In genomic region chr5:72139619-72140018, GRCm38 (mm10) we compare ENCODE assay signal across 27 mouse cellular contexts. TPM values are rescaled to one million over a fixed set of nuclear protein-coding genes. Genes with fewer than 3 reads are reported as not detected.
DNase-seq lines count a peak whose midpoint lies in the region; ATAC-seq and TF ChIP-seq lines count a peak whose summit lies in the region.
"Had no signal": no experiment of that assay in that cellular context is flagged by ENCODE, and none has a peak within 500 bp of the region (broad histone marks: within the 10 kb centered on the region; RNA-seq: fewer than 3 reads in every experiment).

No protein-coding gene starts in this region.

- 48% methylated on average over 1 of the region's 1 CpGs for WGBS in forebrain, embryonic 15.5 days
- 70% methylated on average over 1 of the region's 1 CpGs for WGBS in forebrain, embryonic 13.5 days
- WGBS in hindbrain, embryonic 16.5 days: 62% methylated on average over 1 of the region's 1 CpGs
- WGBS in hindbrain, embryonic 12.5 days: 90% methylated on average over 1 of the region's 1 CpGs
- 64% methylated on average over 1 of the region's 1 CpGs for WGBS in midbrain, postnatal 0 days
- 65% methylated on average over 1 of the region's 1 CpGs for WGBS in midbrain, embryonic 13.5 days

- no peak overlapping the region for H3K4me2 ChIP-seq in forebrain, embryonic 15.5 days (replicated peaks)
- no peak overlapping the region for H3K4me2 ChIP-seq in forebrain, embryonic 13.5 days
- H3K4me2 ChIP-seq in hindbrain, embryonic 16.5 days (ENCODE audit: low read length): no peak overlapping the region
- H3K4me2 ChIP-seq in hindbrain, embryonic 12.5 days (replicated peaks): no peak overlapping the region
- H3K4me2 ChIP-seq in midbrain, postnatal 0 days (ENCODE audit: low read depth, low read length, poor library complexity, severe bottlenecking): no peak overlapping the region
- H3K4me2 ChIP-seq in midbrain, embryonic 13.5 days (replicated peaks): no peak overlapping the region
- H3K4me2 ChIP-seq: embryonic facial prominence, embryonic 13.5 days; heart, embryonic 11.5 days; hindbrain, embryonic 14.5 days; intestine, embryonic 15.5 days had no signal

- no peak overlapping the region for H3K4me3 ChIP-seq in forebrain, embryonic 15.5 days
- no peak overlapping the region for H3K4me3 ChIP-seq in forebrain, embryonic 13.5 days
- no peak overlapping the region for H3K4me3 ChIP-seq in hindbrain, embryonic 16.5 days (ENCODE audit: low read length)
- no peak overlapping the region for H3K4me3 ChIP-seq in hindbrain, embryonic 12.5 days
- H3K4me3 ChIP-seq in midbrain, postnatal 0 days (ENCODE audit: low read depth, low read length): no peak overlapping the region
- no peak overlapping the region for H3K4me3 ChIP-seq in midbrain, embryonic 13.5 days (replicated peaks)
- H3K4me3 ChIP-seq: embryonic facial prominence, embryonic 10.5 days; embryonic facial prominence, embryonic 13.5 days; erythroblast, embryonic 14.5 days; gastrocnemius, adult 2 months; intestine, embryonic 15.5 days had no signal

- no peak overlapping the region for H3K9ac ChIP-seq in forebrain, embryonic 15.5 days (replicated peaks)
- no peak overlapping the region for H3K9ac ChIP-seq in forebrain, embryonic 13.5 days
- no peak overlapping the region for H3K9ac ChIP-seq in hindbrain, embryonic 16.5 days (ENCODE audit: low read depth, low read length)
- no peak overlapping the region for H3K9ac ChIP-seq in hindbrain, embryonic 12.5 days
- no peak overlapping the region for H3K9ac ChIP-seq in midbrain, postnatal 0 days (replicated peaks; ENCODE audit: low read length, poor library complexity, severe bottlenecking)
- H3K9ac ChIP-seq in midbrain, embryonic 13.5 days (replicated peaks): no peak overlapping the region
- H3K9ac ChIP-seq: embryonic facial prominence, embryonic 13.5 days; hindbrain, embryonic 14.5 days; intestine, embryonic 15.5 days had no signal

- H3K36me3 ChIP-seq in forebrain, embryonic 15.5 days: no peaks in the 10 kb centered on the region
- no peaks in the 10 kb centered on the region for H3K36me3 ChIP-seq in forebrain, embryonic 13.5 days (ENCODE audit: poor library complexity, severe bottlenecking)
- no peaks in the 10 kb centered on the region for H3K36me3 ChIP-seq in hindbrain, embryonic 16.5 days (ENCODE audit: control insufficient read depth, insufficient read depth, low read length)
- H3K36me3 ChIP-seq in hindbrain, embryonic 12.5 days: no peaks in the 10 kb centered on the region
- peaks cover 2% of the 10 kb centered on the region; the same call in 1 of the 2 replicates for H3K36me3 ChIP-seq in midbrain, postnatal 0 days (ENCODE audit: insufficient read depth, low read length)
- H3K36me3 ChIP-seq in midbrain, embryonic 13.5 days: no peaks in the 10 kb centered on the region
- H3K36me3 ChIP-seq: embryonic facial prominence, embryonic 10.5 days; embryonic facial prominence, embryonic 13.5 days; G1E; intestine, embryonic 15.5 days had no signal

- H3K27ac ChIP-seq in forebrain, embryonic 15.5 days (replicated peaks): no peak overlapping the region
- H3K27ac ChIP-seq in forebrain, embryonic 13.5 days: no peak overlapping the region
- H3K27ac ChIP-seq in hindbrain, embryonic 16.5 days (ENCODE audit: low read depth, low read length): no peak overlapping the region
- H3K27ac ChIP-seq in hindbrain, embryonic 12.5 days: no peak overlapping the region
- H3K27ac ChIP-seq in midbrain, postnatal 0 days (ENCODE audit: low read depth, low read length): no peak overlapping the region
- H3K27ac ChIP-seq in midbrain, embryonic 13.5 days: no peak overlapping the region
- H3K27ac ChIP-seq: embryonic facial prominence, embryonic 10.5 days; embryonic facial prominence, embryonic 13.5 days; gastrocnemius, adult 2 months; hindbrain, embryonic 14.5 days; intestine, embryonic 15.5 days had no signal

- H3K27me3 ChIP-seq in forebrain, embryonic 15.5 days: no peaks in the 10 kb centered on the region
- no peaks in the 10 kb centered on the region for H3K27me3 ChIP-seq in forebrain, embryonic 13.5 days
- H3K27me3 ChIP-seq in hindbrain, embryonic 16.5 days (replicated peaks; ENCODE audit: control insufficient read depth, insufficient read depth, low read length): no peaks in the 10 kb centered on the region
- H3K27me3 ChIP-seq in hindbrain, embryonic 12.5 days: no peaks in the 10 kb centered on the region
- no peaks in the 10 kb centered on the region for H3K27me3 ChIP-seq in midbrain, postnatal 0 days (ENCODE audit: insufficient read depth, low read length)
- no peaks in the 10 kb centered on the region for H3K27me3 ChIP-seq in midbrain, embryonic 13.5 days
- H3K27me3 ChIP-seq: embryonic facial prominence, embryonic 13.5 days; intestine, embryonic 15.5 days; Patski had no signal

- peak; percentile 58 for ATAC-seq in forebrain, embryonic 15.5 days (replicated peaks)
- no peak; the same call in 1 of the 2 replicates for ATAC-seq in forebrain, embryonic 13.5 days
- ATAC-seq in hindbrain, embryonic 16.5 days: peak; percentile 76; the same call in 1 of the 2 replicates
- no peak for ATAC-seq in hindbrain, embryonic 12.5 days (ENCODE audit: low FRiP score)
- ATAC-seq in midbrain, postnatal 0 days (ENCODE audit: low FRiP score): no peak
- no peak for ATAC-seq in midbrain, embryonic 13.5 days
- ATAC-seq: intestine, embryonic 15.5 days; Patski had no signal

- H3K4me1 ChIP-seq in forebrain, embryonic 15.5 days: 0 out of 2 replicates have a peak, but pooled peaks cover 3% of the 10 kb centered on the region
- H3K4me1 ChIP-seq in forebrain, embryonic 13.5 days: no peaks in the 10 kb centered on the region
- H3K4me1 ChIP-seq in hindbrain, embryonic 16.5 days (ENCODE audit: control insufficient read depth, insufficient read depth, low read depth, low read length): no peaks in the 10 kb centered on the region
- no peaks in the 10 kb centered on the region for H3K4me1 ChIP-seq in hindbrain, embryonic 12.5 days
- no peaks in the 10 kb centered on the region for H3K4me1 ChIP-seq in midbrain, postnatal 0 days (ENCODE audit: insufficient read depth, low read length)
- no peaks in the 10 kb centered on the region; the same call in 1 of the 2 replicates for H3K4me1 ChIP-seq in midbrain, embryonic 13.5 days (replicated peaks)
- H3K4me1 ChIP-seq: embryonic facial prominence, embryonic 10.5 days; embryonic facial prominence, embryonic 13.5 days; intestine, embryonic 15.5 days had no signal

- DNase-seq in cerebellum, postnatal 10 days: peak; percentile 49 to 61
- no peak for DNase-seq in cerebellum, adult 11 months
- peak; percentile 46 for DNase-seq in midbrain, postnatal 0 days (ENCODE audit: low spot score)
- DNase-seq: adrenal gland, postnatal 10 days; adrenal gland, postnatal 36 days; cerebellum, adult 11-12 months; cerebellum, adult 9-10 months; cerebellum, postnatal 36 days; embryo, embryonic 11 days; gastrocnemius, adult 2 months; gastrocnemius, postnatal 14 days; heart, adult 11 months; kidney, adult 11 months; kidney, adult 8-10 months had no signal

- H3K9me3 ChIP-seq in forebrain, embryonic 15.5 days: no peaks in the 10 kb centered on the region
- no peaks in the 10 kb centered on the region for H3K9me3 ChIP-seq in forebrain, embryonic 13.5 days (replicated peaks)
- no peaks in the 10 kb centered on the region for H3K9me3 ChIP-seq in hindbrain, embryonic 16.5 days (ENCODE audit: control insufficient read depth, low read length)
- no peaks in the 10 kb centered on the region for H3K9me3 ChIP-seq in hindbrain, embryonic 12.5 days (replicated peaks)
- 0 out of 2 replicates have a peak, but pooled peaks cover 2% of the 10 kb centered on the region for H3K9me3 ChIP-seq in midbrain, postnatal 0 days (ENCODE audit: low read length)
- H3K9me3 ChIP-seq in midbrain, embryonic 13.5 days: 0 out of 2 replicates have a peak, but pooled peaks cover 3% of the 10 kb centered on the region
- H3K9me3 ChIP-seq: embryonic facial prominence, embryonic 10.5 days; embryonic facial prominence, embryonic 13.5 days; G1E; intestine, embryonic 15.5 days had no signal

- TF ChIP-seq CTCF in midbrain, postnatal 0 days (IDR thresholded peaks at IDR 0.05): no peak

RNA-seq across cellular contexts. Expression of gene Commd8, which starts 28.4 kb away (rescaled TPM):
- polyA plus RNA-seq in forebrain, embryonic 15.5 days (2015; fragmentation: Nextera tagmentation; extraction: Ambion mirVana): 145 and 146 TPM in 2 replicates
- 157 and 167 TPM in 2 replicates for polyA plus RNA-seq in forebrain, embryonic 13.5 days (2015; fragmentation: Nextera tagmentation; extraction: Ambion mirVana)
- polyA plus RNA-seq in hindbrain, embryonic 16.5 days (2015; fragmentation: Nextera tagmentation; extraction: Ambion mirVana): 140 and 161 TPM in 2 replicates
- polyA plus RNA-seq in hindbrain, embryonic 12.5 days (2016; fragmentation: Nextera tagmentation; extraction: Ambion mirVana): 155 and 175 TPM in 2 replicates
- total RNA-seq in midbrain, postnatal 0 days (2014; rRNA removed): 23.9 and 34.0 TPM in 2 replicates
- polyA plus RNA-seq in midbrain, postnatal 0 days (2015; fragmentation: Nextera tagmentation; extraction: Ambion mirVana): 146 and 151 TPM in 2 replicates
- 147 and 160 TPM in 2 replicates for polyA plus RNA-seq in midbrain, embryonic 13.5 days (2015; fragmentation: Nextera tagmentation; extraction: Ambion mirVana)

Comparison
In these comparisons a context has a peak if more than half of its experiments do, and no peak if none do; other contexts are left out.
1. ATAC-seq: peak in forebrain, embryonic 15.5 days (single experiment) and hindbrain, embryonic 16.5 days (single experiment); none in forebrain, embryonic 13.5 days (single experiment), hindbrain, embryonic 12.5 days (single experiment), midbrain, postnatal 0 days (single experiment) and midbrain, embryonic 13.5 days (single experiment).